Mouse (Mus musculus) lung, postnatal 10 days (tissue): ENCODE results near the gene Gstm4.
"Not testable (repeated sequence)": the region's sequence is repeated elsewhere in the genome, so short reads cannot be mapped to it uniquely, and the experiment has no call there.

Experiments
- DNase-seq: peaks from one replicate; pipeline ENCODE4 v3.0.0; 2021

Gene Gstm4

GRCm38 (mm10) chr3:108069231-108069870, 24.7 kb upstream of the Gstm4 start:
- DNase-seq = peak; percentile 57

GRCm38 (mm10) chr3:108068826-108069225, 24.1 kb upstream of the Gstm4 start:
- no peak for DNase-seq

- no peak for DNase-seq
These were observed 22.8 kb upstream of the Gstm4 start for GRCm38 (mm10) chr3:108067370-108067934.

- DNase-seq = no peak
These were observed 20.9 kb upstream of the Gstm4 start for GRCm38 (mm10) chr3:108065551-108065950.

GRCm38 (mm10) chr3:108064672-108065071, 20.0 kb upstream of the Gstm4 start:
- no peak for DNase-seq

- no peak for DNase-seq
These were observed 18.0 kb upstream of the Gstm4 start for GRCm38 (mm10) chr3:108062648-108063047.

- peak; percentile 73 for DNase-seq
These were observed 16.7 kb upstream of the Gstm4 start for GRCm38 (mm10) chr3:108061420-108061819.

GRCm38 (mm10) chr3:108050493-108050892, 5.8 kb upstream of the Gstm4 start:
- DNase-seq = no peak

- DNase-seq = no peak
These were observed 3.6 kb upstream of the Gstm4 start for GRCm38 (mm10) chr3:108048306-108048705.

GRCm38 (mm10) chr3:108046944-108047655, 2.4 kb upstream of the Gstm4 start:
- no peak for DNase-seq

- DNase-seq = peak; percentile 48
These were observed 11.5 kb downstream of the Gstm4 start for GRCm38 (mm10) chr3:108033156-108033555.

GRCm38 (mm10) chr3:108032113-108032512, 12.6 kb downstream of the Gstm4 start:
- no peak for DNase-seq

- DNase-seq = no peak
These were observed 15.9 kb downstream of the Gstm4 start for GRCm38 (mm10) chr3:108028641-108029365.

GRCm38 (mm10) chr3:108026597-108026996, 18.1 kb downstream of the Gstm4 start:
- no peak for DNase-seq

- no peak for DNase-seq
These were observed 18.6 kb downstream of the Gstm4 start for GRCm38 (mm10) chr3:108026049-108026448.

GRCm38 (mm10) chr3:108025318-108025717, 19.4 kb downstream of the Gstm4 start:
- no peak for DNase-seq

GRCm38 (mm10) chr3:108022650-108023049, 22.0 kb downstream of the Gstm4 start:
- peak; percentile 33 for DNase-seq

- DNase-seq = not testable (repeated sequence)
These were observed 24.2 kb downstream of the Gstm4 start for GRCm38 (mm10) chr3:108020351-108021022.

GRCm38 (mm10) chr3:108019226-108019625, 25.5 kb downstream of the Gstm4 start:
- DNase-seq = not testable (repeated sequence)

GRCm38 (mm10) chr3:108018190-108018820, 26.4 kb downstream of the Gstm4 start:
- DNase-seq = peak; percentile 63

GRCm38 (mm10) chr3:108017473-108018189, 27.1 kb downstream of the Gstm4 start, which contains the start of gene Gstm1:
Gene Gstm1, minus strand, starts transcription at chr3:108017973.
- peak; percentile 99 for DNase-seq

GRCm38 (mm10) chr3:108016468-108016867, 28.2 kb downstream of the Gstm4 start:
- DNase-seq = not testable (repeated sequence)
